Mouse (Mus musculus) hindbrain, embryonic 14.5 days (tissue): ENCODE measurements around the gene Vti1a. TPM values are rescaled to one million over a fixed set of nuclear protein-coding genes. Genes with fewer than 3 reads are reported as not detected.
A peak's percentile ranks its signal among the peaks of the same experiment; 100 is the strongest.

ENCODE experiments used
- ATAC-seq: fragments of 200-750 bp; cut with Nextera tagmentation; 2 replicates; pipeline ENCODE4 v1.8.0; 2017; ENCODE audit warnings: moderate number of reproducible peaks, mild to moderate bottlenecking, moderate TSS enrichment, moderate library complexity; ENCODE audit not compliant: low FRiP score
- DNase-seq: peaks from one replicate; pipeline ENCODE4 v3.0.0-alpha.2; 2015; ENCODE audit warnings: low spot score
- H3K27ac ChIP-seq: fragments of 300-500 bp; sonication (generic); 2 replicates; pipeline ENCODE4 v1.5.1; 2014; ENCODE audit warnings: mild to moderate bottlenecking, moderate library complexity
- H3K27me3 ChIP-seq: fragments of 300-500 bp; sonication (generic); 2 replicates; pipeline ENCODE4 v1.6.1; 2014; ENCODE audit warnings: mild to moderate bottlenecking, low read length, mixed read lengths; ENCODE audit not compliant: control insufficient read depth, insufficient read depth
- H3K36me3 ChIP-seq: fragments of 300-500 bp; sonication (generic); replicated peaks from 2 replicates; pipeline ENCODE4 v1.6.1; 2014; ENCODE audit not compliant: control insufficient read depth, insufficient read depth
- H3K4me1 ChIP-seq: fragments of 300-500 bp; sonication (generic); replicated peaks from 2 replicates; pipeline ENCODE4 v1.6.1; 2014; ENCODE audit warnings: antibody characterized with exemption, low read length, mixed read lengths; ENCODE audit not compliant: control insufficient read depth, insufficient read depth
- H3K4me2 ChIP-seq: fragments of 300-500 bp; sonication (generic); replicated peaks from 2 replicates; pipeline ENCODE4 v1.6.1; 2014; ENCODE audit warnings: mild to moderate bottlenecking, moderate library complexity
- H3K4me3 ChIP-seq: fragments of 300-500 bp; sonication (generic); replicated peaks from 2 replicates; pipeline ENCODE4 v1.5.1; 2014; ENCODE audit warnings: mild to moderate bottlenecking, low read length
- H3K9ac ChIP-seq: fragments of 300-500 bp; sonication (generic); 2 replicates; pipeline ENCODE4 v1.6.1; 2014
- H3K9me3 ChIP-seq: fragments of 300-500 bp; sonication (generic); 2 replicates; pipeline ENCODE4 v1.6.1; 2016; ENCODE audit warnings: low read length; ENCODE audit not compliant: control insufficient read depth
- WGBS: fragments of 180-500 bp; shearing (Covaris S2); extraction: QIAGEN DNeasy Blood & Tissue Kit; methylation state at CpG from one replicate; pipeline ENCODE4 v1.1.7; 2014; 5-methylcytosine and 5-hydroxymethylcytosine counted together
- polyA plus RNA-seq: library from polyadenylated mRNA; unstranded; fragments of >200 nt; fragmentation: Nextera tagmentation; extraction: Ambion mirVana; gene quantifications from 2 replicates; pipeline ENCODE4 v1.2.1, GENCODE M21; 2014

Gene Vti1a
- polyA plus RNA-seq, 1 experiment from 2014 or later, result 32.1 TPM

GRCm38 (mm10) chr19:55569894-55570293 lies 253.8 kb downstream of the Vti1a start:
- peaks cover 4% of the 10 kb centered on the region; the same call in 1 of the 2 replicates for H3K27me3 ChIP-seq
- no peaks in the 10 kb centered on the region for H3K36me3 ChIP-seq
- 90% methylated on average over 12 of the region's 12 CpGs for WGBS
- no peak overlapping the region for H3K27ac ChIP-seq
- no peak overlapping the region for H3K4me3 ChIP-seq
- H3K4me2 ChIP-seq, result no peak overlapping the region
- no peaks in the 10 kb centered on the region for H3K9me3 ChIP-seq
- H3K4me1 ChIP-seq, result no peaks in the 10 kb centered on the region
- no peak overlapping the region for H3K9ac ChIP-seq
- DNase-seq, result no peak
- no peak for ATAC-seq

- Histone ChIP-seq H3K9ac (no peak overlapping the region), H3K4me1 (no peaks in the 10 kb centered on the region), H3K4me2 (no peak overlapping the region), H3K27me3 (0 out of 2 replicates have a peak, but pooled peaks cover 3% of the 10 kb centered on the region), H3K9me3 (no peaks in the 10 kb centered on the region), H3K36me3 (no peaks in the 10 kb centered on the region), H3K4me3 (no peak overlapping the region), H3K27ac (no peak overlapping the region)
- ATAC-seq (no peak), DNase-seq (no peak)
- 93% methylated on average over 9 of the region's 9 CpGs for WGBS
Measured at GRCm38 (mm10) chr19:55570520-55571296, 254.6 kb downstream of the Vti1a start.

DNA sequence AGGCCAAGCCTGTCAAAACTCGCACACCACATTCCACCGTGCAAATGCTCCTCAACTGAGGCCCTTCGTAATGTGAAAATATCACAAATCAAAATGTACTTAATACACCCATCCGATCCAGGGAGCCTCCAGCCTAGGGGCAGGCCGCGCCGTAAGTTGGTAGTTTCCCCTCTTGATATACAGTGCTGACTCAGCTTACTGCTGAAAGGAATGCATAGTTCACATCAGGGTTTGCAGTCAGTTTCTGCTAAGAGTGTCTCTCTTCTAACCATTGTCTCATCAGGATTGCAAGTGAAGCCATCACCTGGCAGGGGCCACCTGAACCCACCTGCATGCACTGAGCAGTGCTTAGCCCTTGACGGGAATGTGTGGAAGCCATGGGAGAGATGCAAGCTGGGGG lies 255.4 kb downstream of the Vti1a start:
- no peak overlapping the region for H3K4me2 ChIP-seq
- ATAC-seq (no peak), DNase-seq (no peak)
- no peak overlapping the region for H3K9ac ChIP-seq
- H3K27ac ChIP-seq, result no peak overlapping the region
- WGBS, result 97% methylated on average over 8 of the region's 8 CpGs
- H3K36me3 ChIP-seq, result no peaks in the 10 kb centered on the region
- 0 out of 2 replicates have a peak, but pooled peaks cover under 1% of the 10 kb centered on the region for H3K27me3 ChIP-seq
- no peak overlapping the region for H3K4me3 ChIP-seq
- H3K9me3 ChIP-seq, result no peaks in the 10 kb centered on the region
- H3K4me1 ChIP-seq, result no peaks in the 10 kb centered on the region

GRCm38 (mm10) chr19:55577306-55578042 lies 261.4 kb downstream of the Vti1a start:
- peak overlapping the region; percentile 16; the same call in 1 of the 2 replicates for H3K9ac ChIP-seq
- no peak overlapping the region for H3K4me3 ChIP-seq
- ATAC-seq, result no peak
- 0 out of 2 replicates have a peak, but pooled peaks cover 2% of the 10 kb centered on the region for H3K27me3 ChIP-seq
- 75% methylated on average over 25 of the region's 25 CpGs for WGBS
- no peak overlapping the region for H3K4me2 ChIP-seq
- H3K27ac ChIP-seq, result 0 out of 2 replicates have a peak overlapping the region, but pooled peaks have one; percentile 67
- DNase-seq, result no peak
- no peaks in the 10 kb centered on the region for H3K36me3 ChIP-seq
- H3K4me1 ChIP-seq, result peaks cover 15% of the 10 kb centered on the region
- no peaks in the 10 kb centered on the region for H3K9me3 ChIP-seq

GRCm38 (mm10) chr19:55578094-55579085 lies 262.3 kb downstream of the Vti1a start:
- H3K4me1 ChIP-seq, result peaks cover 15% of the 10 kb centered on the region
- 42% methylated on average over 17 of the region's 17 CpGs for WGBS
- peak; percentile 88 for ATAC-seq
- DNase-seq, result peak; percentile 76
- no peak overlapping the region for H3K4me3 ChIP-seq
- H3K9ac ChIP-seq, result peak overlapping the region; percentile 16; the same call in 1 of the 2 replicates
- peak overlapping the region; percentile 67 for H3K27ac ChIP-seq
- H3K36me3 ChIP-seq, result no peaks in the 10 kb centered on the region
- H3K9me3 ChIP-seq, result no peaks in the 10 kb centered on the region
- 0 out of 2 replicates have a peak overlapping the region, but pooled peaks have one; percentile 15 for H3K4me2 ChIP-seq
- 0 out of 2 replicates have a peak, but pooled peaks cover 2% of the 10 kb centered on the region for H3K27me3 ChIP-seq

GRCm38 (mm10) chr19:55579310-55579709 lies 263.2 kb downstream of the Vti1a start:
- Histone ChIP-seq H3K4me2 (no peak overlapping the region), H3K27me3 (0 out of 2 replicates have a peak, but pooled peaks cover 2% of the 10 kb centered on the region), H3K27ac (no peak overlapping the region), H3K4me1 (peaks cover 15% of the 10 kb centered on the region), H3K4me3 (no peak overlapping the region), H3K9ac (no peak overlapping the region), H3K36me3 (no peaks in the 10 kb centered on the region), H3K9me3 (no peaks in the 10 kb centered on the region)
- 84% methylated on average over 4 of the region's 4 CpGs for WGBS
- DNase-seq (no peak), ATAC-seq (no peak)

DNA sequence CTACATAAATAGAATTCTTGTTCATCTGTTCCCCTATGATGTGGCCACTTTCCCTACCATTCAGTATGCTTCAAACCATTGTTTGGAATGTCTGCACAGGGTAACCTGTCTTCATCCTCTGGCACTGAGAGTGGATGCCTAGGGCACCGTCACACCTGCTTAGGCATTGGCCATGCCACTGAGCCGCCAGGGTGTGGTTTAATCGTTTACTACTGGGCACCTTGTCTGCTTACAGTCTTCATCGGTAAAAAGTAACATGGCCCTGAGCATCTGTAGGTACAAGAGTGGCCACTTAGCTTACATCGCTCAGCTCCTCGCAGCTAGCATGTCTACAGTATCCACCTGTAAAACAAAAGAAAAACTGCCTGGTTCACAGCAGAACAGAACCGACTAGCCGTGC lies 264.1 kb downstream of the Vti1a start:
- 90% methylated on average over 8 of the region's 8 CpGs for WGBS
- Histone ChIP-seq H3K27me3 (0 out of 2 replicates have a peak, but pooled peaks cover 8% of the 10 kb centered on the region), H3K9me3 (no peaks in the 10 kb centered on the region), H3K36me3 (no peaks in the 10 kb centered on the region), H3K4me3 (no peak overlapping the region), H3K4me1 (peaks cover 15% of the 10 kb centered on the region), H3K4me2 (no peak overlapping the region), H3K9ac (no peak overlapping the region), H3K27ac (no peak overlapping the region)
- ATAC-seq (no peak), DNase-seq (no peak)

- H3K9ac ChIP-seq, result no peak overlapping the region
- H3K27ac ChIP-seq, result no peak overlapping the region
- H3K4me1 ChIP-seq, result peaks cover 15% of the 10 kb centered on the region
Measured at GRCm38 (mm10) chr19:55580667-55581066, 264.6 kb downstream of the Vti1a start.

More at GRCm38 (mm10) chr19:55580667-55581066, 264.6 kb downstream of the Vti1a start:
- no peak for DNase-seq
- Histone ChIP-seq H3K4me2 (no peak overlapping the region), H3K9me3 (no peaks in the 10 kb centered on the region), H3K36me3 (no peaks in the 10 kb centered on the region), H3K27me3 (0 out of 2 replicates have a peak, but pooled peaks cover 10% of the 10 kb centered on the region), H3K4me3 (no peak overlapping the region)
- WGBS, result 87% methylated on average over 6 of the region's 6 CpGs
- ATAC-seq, result no peak
